Mouse (Mus musculus): Measurements from ENCODE around the gene Hoxd3. TPM values are rescaled to one million over a fixed set of nuclear protein-coding genes. Genes with fewer than 3 reads are reported as not detected.

The Hoxd3 gene
- polyA plus RNA-seq, 1 experiment from 2014 or later: 0.21 TPM

- H3K27me3 ChIP-seq (replicated peaks): peaks cover 99% of the 10 kb centered on the region
- H3K4me1 ChIP-seq: no peaks in the 10 kb centered on the region
- H3K9ac ChIP-seq: no peak overlapping the region
- no peak overlapping the region for H3K4me3 ChIP-seq
- H3K9me3 ChIP-seq: no peaks in the 10 kb centered on the region
- ATAC-seq (replicated peaks): no peak
- H3K27ac ChIP-seq: no peak overlapping the region
- 6% methylated on average over 2 of the region's 2 CpGs for WGBS
- H3K4me2 ChIP-seq: no peak overlapping the region
- H3K36me3 ChIP-seq (replicated peaks): no peaks in the 10 kb centered on the region
These were observed 8.7 kb downstream of the Hoxd3 start for GRCm38 (mm10) chr2:74720384-74720783.

- WGBS: 2% methylated on average over 5 of the region's 5 CpGs
- H3K4me2 ChIP-seq: no peak overlapping the region
- H3K4me3 ChIP-seq: no peak overlapping the region
- no peaks in the 10 kb centered on the region for H3K36me3 ChIP-seq (replicated peaks)
- ATAC-seq (replicated peaks): no peak
- no peaks in the 10 kb centered on the region for H3K4me1 ChIP-seq
- no peak overlapping the region for H3K27ac ChIP-seq
- H3K9me3 ChIP-seq: no peaks in the 10 kb centered on the region
- H3K27me3 ChIP-seq (replicated peaks): peaks cover 99% of the 10 kb centered on the region
- H3K9ac ChIP-seq: no peak overlapping the region
These were observed 9.3 kb downstream of the Hoxd3 start for GRCm38 (mm10) chr2:74720955-74721491.

DNA sequence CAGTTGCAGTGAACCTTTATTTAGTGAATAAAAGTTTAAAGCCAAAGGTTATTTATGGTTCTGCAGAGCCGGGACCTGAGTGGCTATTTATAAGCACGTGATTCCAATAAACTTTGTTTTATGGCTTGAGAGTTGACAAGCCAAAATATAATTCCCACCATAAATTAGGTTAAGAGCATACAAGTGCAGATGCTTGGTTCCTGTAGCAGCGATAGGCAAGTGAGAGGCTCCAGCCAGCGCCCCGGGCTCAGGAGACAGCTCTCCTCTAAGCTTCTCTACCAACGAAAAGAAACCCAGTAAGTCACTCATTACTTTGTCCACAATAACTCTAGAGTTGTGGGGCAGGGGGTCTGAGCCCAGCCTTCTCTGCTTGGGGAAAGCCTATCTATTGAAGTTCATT, 10.2 kb downstream of the Hoxd3 start:
- no peak for ATAC-seq (replicated peaks)
- Histone ChIP-seq H3K4me3 (no peak overlapping the region), H3K36me3 (replicated peaks) (no peaks in the 10 kb centered on the region), H3K27me3 (replicated peaks) (peaks cover 99% of the 10 kb centered on the region), H3K9me3 (no peaks in the 10 kb centered on the region), H3K27ac (no peak overlapping the region), H3K9ac (no peak overlapping the region), H3K4me2 (no peak overlapping the region), H3K4me1 (0 out of 2 replicates have a peak, but pooled peaks cover 2% of the 10 kb centered on the region)
- 5% methylated on average over 6 of the region's 6 CpGs for WGBS

DNA sequence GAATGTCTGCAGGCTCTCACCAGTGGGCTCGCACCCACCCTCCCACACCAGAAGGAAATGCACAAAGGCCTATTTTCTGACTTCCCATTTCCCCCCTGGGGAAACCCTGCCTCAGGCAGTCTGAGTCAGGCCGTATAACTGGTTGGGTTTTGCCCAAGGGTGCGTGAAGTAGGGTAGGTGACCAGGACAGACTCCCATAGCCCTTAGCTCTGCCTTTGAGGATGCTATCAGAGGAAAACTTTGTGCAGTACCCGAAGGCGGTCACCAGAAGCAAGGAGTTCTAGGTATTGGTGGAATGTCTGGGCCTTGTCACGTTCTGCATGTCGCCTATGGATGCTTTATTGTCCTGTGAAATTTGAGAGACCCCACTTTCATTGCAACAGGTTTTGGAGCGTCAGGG, 11.2 kb downstream of the Hoxd3 start:
- H3K4me2 ChIP-seq: no peak overlapping the region
- no peak for ATAC-seq (replicated peaks)
- 0 out of 2 replicates have a peak, but pooled peaks cover 3% of the 10 kb centered on the region for H3K4me1 ChIP-seq
- H3K27me3 ChIP-seq (replicated peaks): peaks cover 99% of the 10 kb centered on the region
- H3K4me3 ChIP-seq: no peak overlapping the region
- 4% methylated on average over 8 of the region's 8 CpGs for WGBS
- H3K9ac ChIP-seq: no peak overlapping the region
- H3K27ac ChIP-seq: no peak overlapping the region
- no peaks in the 10 kb centered on the region for H3K9me3 ChIP-seq
- H3K36me3 ChIP-seq (replicated peaks): no peaks in the 10 kb centered on the region

DNA sequence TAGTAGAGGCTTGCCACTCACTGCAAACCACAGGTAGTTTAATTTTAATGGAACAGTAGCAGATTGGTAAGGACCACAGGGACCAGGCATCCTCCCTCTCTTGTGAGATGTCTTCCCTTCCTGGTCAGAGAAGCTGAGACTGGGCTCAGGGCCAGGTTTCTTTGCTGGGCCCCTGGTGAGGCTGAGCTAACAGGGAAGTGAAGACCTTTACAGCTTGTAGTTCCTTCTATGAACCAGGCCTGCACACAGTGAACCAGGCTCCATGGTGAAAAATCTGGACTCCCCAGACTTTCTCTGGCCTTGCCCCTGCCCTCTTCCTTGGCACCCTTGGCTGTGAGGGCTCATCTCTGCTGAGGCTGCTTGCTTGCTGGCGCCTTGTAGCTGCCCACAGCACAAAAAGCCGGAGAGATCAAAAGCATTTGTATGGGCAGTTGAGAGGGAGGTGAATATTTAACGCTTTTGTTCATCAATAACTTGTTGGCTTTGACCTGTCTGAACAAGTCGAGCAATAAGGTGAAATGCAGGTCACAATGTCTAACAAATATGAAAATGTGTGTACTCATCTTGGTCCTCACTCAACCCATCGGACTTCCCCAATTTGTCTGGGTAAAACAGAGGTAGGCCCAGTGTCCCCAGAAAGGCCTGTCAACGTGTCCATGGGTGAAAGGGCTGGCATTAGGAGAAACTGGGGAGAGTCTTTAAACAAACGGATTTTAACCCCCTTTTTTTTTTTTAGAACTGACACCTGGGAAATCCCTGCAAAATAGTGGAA, 12.7 kb downstream of the Hoxd3 start:
- Histone ChIP-seq H3K4me3 (no peak overlapping the region), H3K27ac (no peak overlapping the region), H3K36me3 (replicated peaks) (no peaks in the 10 kb centered on the region), H3K9me3 (no peaks in the 10 kb centered on the region), H3K9ac (no peak overlapping the region), H3K4me1 (0 out of 2 replicates have a peak, but pooled peaks cover 3% of the 10 kb centered on the region), H3K27me3 (replicated peaks) (peaks cover 99% of the 10 kb centered on the region), H3K4me2 (no peak overlapping the region)
- ATAC-seq (replicated peaks): no peak
- 7% methylated on average over 7 of the region's 7 CpGs for WGBS

GRCm38 (mm10) chr2:74725171-74725570, 13.4 kb downstream of the Hoxd3 start:
- H3K9ac ChIP-seq: no peak overlapping the region
- H3K27me3 ChIP-seq (replicated peaks): peaks cover 97% of the 10 kb centered on the region
- H3K4me2 ChIP-seq: no peak overlapping the region
- no peak overlapping the region for H3K27ac ChIP-seq
- no peaks in the 10 kb centered on the region for H3K36me3 ChIP-seq (replicated peaks)
- ATAC-seq (replicated peaks): no peak
- 2% methylated on average over 17 of the region's 17 CpGs for WGBS
- H3K4me3 ChIP-seq: no peak overlapping the region
- H3K9me3 ChIP-seq: no peaks in the 10 kb centered on the region
- H3K4me1 ChIP-seq: 0 out of 2 replicates have a peak, but pooled peaks cover 3% of the 10 kb centered on the region

- Histone ChIP-seq H3K9me3 (no peaks in the 10 kb centered on the region), H3K4me1 (0 out of 2 replicates have a peak, but pooled peaks cover 3% of the 10 kb centered on the region), H3K27me3 (replicated peaks) (peaks cover 96% of the 10 kb centered on the region), H3K4me3 (no peak within 1 kb of the TSS), H3K36me3 (replicated peaks) (no peaks in the 10 kb centered on the region), H3K9ac (no peak within 1 kb of the TSS), H3K4me2 (peak within 1 kb of the TSS; percentile 6; the same call in 1 of the 2 replicates), H3K27ac (no peak within 1 kb of the TSS)
- ATAC-seq (replicated peaks): no peak
- 3% methylated on average over 5 of the region's 5 CpGs for WGBS
These were observed 14.8 kb downstream of the Hoxd3 start, which contains the start of gene Gm28230 for GRCm38 (mm10) chr2:74726551-74726950. Gm28230 (plus strand) TSS chr2:74726728.

DNA sequence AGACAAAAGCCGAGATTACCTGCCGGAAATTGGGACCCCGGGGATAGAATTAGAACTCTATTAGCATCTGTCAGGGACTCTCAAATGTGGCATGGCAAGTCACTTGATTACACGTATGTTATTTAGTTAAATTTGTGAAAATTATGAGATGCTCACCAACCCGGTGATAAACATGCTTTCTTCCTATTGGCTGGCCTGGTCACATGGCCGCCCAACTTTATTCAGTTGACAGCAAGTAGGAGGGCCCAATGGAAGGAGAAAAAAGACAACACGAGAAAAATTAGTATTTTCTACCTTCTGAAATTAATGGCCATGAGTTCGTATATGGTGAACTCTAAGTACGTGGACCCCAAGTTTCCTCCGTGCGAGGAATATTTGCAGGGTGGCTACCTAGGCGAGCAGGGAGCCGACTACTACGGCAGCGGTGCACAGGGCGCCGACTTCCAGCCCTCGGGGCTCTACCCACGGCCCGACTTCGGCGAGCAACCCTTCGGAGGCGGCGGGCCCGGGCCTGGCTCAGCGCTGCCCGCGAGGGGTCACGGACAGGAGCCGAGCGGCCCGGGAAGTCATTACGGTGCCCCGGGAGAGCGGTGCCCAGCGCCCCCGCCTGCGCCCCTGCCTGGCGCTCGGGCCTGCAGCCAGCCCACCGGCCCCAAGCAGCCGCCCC, 15.4 kb downstream of the Hoxd3 start:
- peak overlapping the region; percentile 6; the same call in 1 of the 2 replicates for H3K4me2 ChIP-seq

DNA sequence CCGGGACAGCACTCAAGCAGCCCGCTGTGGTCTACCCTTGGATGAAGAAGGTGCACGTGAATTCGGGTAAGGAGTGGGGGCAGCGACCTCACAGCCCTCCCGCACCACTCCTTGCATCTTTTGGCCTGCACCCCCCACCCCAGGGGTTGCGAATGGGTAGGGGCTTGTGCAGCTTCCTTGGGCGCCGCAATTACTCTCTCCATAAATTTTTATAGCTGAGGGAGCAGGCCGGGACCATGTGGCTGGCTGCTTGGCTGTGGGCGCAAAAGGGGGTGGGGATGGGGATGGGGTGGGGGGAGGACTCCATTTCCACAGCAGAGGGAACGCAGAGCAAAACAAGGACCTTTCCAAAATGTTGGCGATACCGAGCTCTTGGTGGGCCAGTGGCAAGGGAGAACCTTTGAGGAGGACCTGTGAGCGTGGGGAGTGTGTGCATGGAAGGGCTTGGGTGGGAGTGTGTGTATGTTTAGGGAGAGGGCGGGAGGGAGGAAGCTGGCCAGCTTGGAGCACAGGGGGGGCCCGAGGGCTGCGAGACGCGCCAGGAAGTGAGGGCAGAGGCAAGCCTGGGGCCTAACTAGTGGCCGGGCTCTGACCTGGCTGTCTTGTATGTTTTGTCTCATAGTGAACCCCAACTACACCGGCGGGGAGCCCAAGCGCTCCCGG, 16.0 kb downstream of the Hoxd3 start:
- Histone ChIP-seq H3K27me3 (replicated peaks) (peaks cover 96% of the 10 kb centered on the region), H3K4me3 (no peak overlapping the region), H3K36me3 (replicated peaks) (no peaks in the 10 kb centered on the region), H3K9ac (no peak overlapping the region), H3K4me2 (no peak overlapping the region), H3K4me1 (0 out of 2 replicates have a peak, but pooled peaks cover 3% of the 10 kb centered on the region), H3K27ac (no peak overlapping the region), H3K9me3 (no peaks in the 10 kb centered on the region)
- ATAC-seq (replicated peaks): no peak
- 1% methylated on average over 25 of the region's 25 CpGs for WGBS

More for the DNA sequence above, 15.4 kb downstream of the Hoxd3 start:
- no peak for ATAC-seq (replicated peaks)
- 0 out of 2 replicates have a peak, but pooled peaks cover 3% of the 10 kb centered on the region for H3K4me1 ChIP-seq
- no peak overlapping the region for H3K4me3 ChIP-seq
- H3K36me3 ChIP-seq (replicated peaks): no peaks in the 10 kb centered on the region
- peaks cover 96% of the 10 kb centered on the region for H3K27me3 ChIP-seq (replicated peaks)
- no peak overlapping the region for H3K9ac ChIP-seq
- H3K9me3 ChIP-seq: no peaks in the 10 kb centered on the region
- under 1% methylated on average over 43 of the region's 43 CpGs for WGBS
- H3K27ac ChIP-seq: no peak overlapping the region

- Histone ChIP-seq H3K9me3 (no peaks in the 10 kb centered on the region), H3K27me3 (replicated peaks) (peaks cover 94% of the 10 kb centered on the region), H3K4me3 (no peak overlapping the region), H3K9ac (no peak overlapping the region), H3K27ac (no peak overlapping the region), H3K4me2 (no peak overlapping the region), H3K36me3 (replicated peaks) (no peaks in the 10 kb centered on the region), H3K4me1 (0 out of 2 replicates have a peak, but pooled peaks cover 3% of the 10 kb centered on the region)
- WGBS: under 1% methylated on average over 13 of the region's 13 CpGs
- no peak for ATAC-seq (replicated peaks)
These were observed 16.6 kb downstream of the Hoxd3 start for GRCm38 (mm10) chr2:74728303-74728680.

GRCm38 (mm10) chr2:74730331-74730730, 18.6 kb downstream of the Hoxd3 start:
- Histone ChIP-seq H3K27me3 (replicated peaks) (peaks cover 93% of the 10 kb centered on the region), H3K4me3 (no peak overlapping the region), H3K36me3 (replicated peaks) (no peaks in the 10 kb centered on the region), H3K9me3 (no peaks in the 10 kb centered on the region), H3K9ac (no peak overlapping the region), H3K4me1 (0 out of 2 replicates have a peak, but pooled peaks cover 3% of the 10 kb centered on the region), H3K4me2 (no peak overlapping the region), H3K27ac (no peak overlapping the region)
- ATAC-seq (replicated peaks): no peak
- WGBS: 1% methylated on average over 8 of the region's 8 CpGs

DNA sequence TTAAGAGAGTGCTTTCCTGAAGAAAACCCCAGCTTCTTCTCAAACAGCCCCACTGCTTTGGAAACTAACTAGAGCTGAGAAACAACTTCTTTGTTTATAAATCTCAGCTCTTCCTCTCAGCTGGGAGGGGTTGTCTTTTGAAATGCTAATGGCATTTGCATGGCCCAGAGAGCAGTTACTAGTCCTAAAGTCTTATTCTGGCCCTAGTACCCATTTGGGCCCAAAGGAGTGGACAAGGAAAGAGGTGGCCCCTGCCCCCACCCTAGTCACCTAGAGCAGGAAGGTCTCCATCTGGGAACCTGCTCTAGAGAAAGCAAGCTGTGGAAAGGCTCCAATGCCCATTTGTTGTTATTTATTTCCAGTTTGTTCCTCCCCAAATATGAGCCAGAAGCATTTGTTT, 19.3 kb downstream of the Hoxd3 start:
- no peak overlapping the region for H3K9ac ChIP-seq

More for the DNA sequence above, 19.3 kb downstream of the Hoxd3 start:
- Histone ChIP-seq H3K4me2 (no peak overlapping the region), H3K4me1 (peaks cover 5% of the 10 kb centered on the region), H3K4me3 (no peak overlapping the region), H3K27me3 (replicated peaks) (peaks cover 93% of the 10 kb centered on the region), H3K36me3 (replicated peaks) (no peaks in the 10 kb centered on the region), H3K27ac (no peak overlapping the region), H3K9me3 (no peaks in the 10 kb centered on the region)
- ATAC-seq (replicated peaks): no peak
